Mouse (Mus musculus) forebrain, embryonic 10.5 days (tissue): ENCODE measurements at regions not wholly inside any gene's neighbourhood (a gene's known extent, or its start where the extent isn't known, plus 50 kb on each side); places are given as distances from the start of the nearest gene placed in this dataset.

Experiments
- DNase-seq: peaks from one replicate; pipeline ENCODE4 v3.0.0-alpha.2; 2017; ENCODE audit warnings: low spot score; ENCODE audit errors: extremely low spot score
- H3K27ac ChIP-seq: fragments of 300-500 bp; sonication (generic); 2 replicates; pipeline ENCODE4 v1.5.1; 2016; ENCODE audit warnings: mild to moderate bottlenecking
- H3K27me3 ChIP-seq: fragments of 300-500 bp; sonication (generic); 2 replicates; pipeline ENCODE4 v1.6.1; 2016; ENCODE audit warnings: mild to moderate bottlenecking; ENCODE audit not compliant: poor library complexity, severe bottlenecking
- H3K36me3 ChIP-seq: fragments of 300-500 bp; sonication (generic); replicated peaks from 2 replicates; pipeline ENCODE4 v1.6.1; 2016; ENCODE audit warnings: mild to moderate bottlenecking, moderate library complexity
- H3K4me1 ChIP-seq: fragments of 300-500 bp; sonication (generic); 2 replicates; pipeline ENCODE4 v1.6.1; 2016
- H3K4me3 ChIP-seq: fragments of 300-500 bp; sonication (generic); 2 replicates; pipeline ENCODE4 v1.5.1; 2016; ENCODE audit warnings: mild to moderate bottlenecking, moderate library complexity
- H3K9me3 ChIP-seq: fragments of 300-500 bp; sonication (generic); 2 replicates; pipeline ENCODE4 v1.6.1; 2016; ENCODE audit warnings: mild to moderate bottlenecking, moderate library complexity
- WGBS: fragments of 180-500 bp; shearing (Covaris S2); methylation state at CpG from one replicate; pipeline ENCODE4 v1.1.7; 2016; 5-methylcytosine and 5-hydroxymethylcytosine counted together

DNA sequence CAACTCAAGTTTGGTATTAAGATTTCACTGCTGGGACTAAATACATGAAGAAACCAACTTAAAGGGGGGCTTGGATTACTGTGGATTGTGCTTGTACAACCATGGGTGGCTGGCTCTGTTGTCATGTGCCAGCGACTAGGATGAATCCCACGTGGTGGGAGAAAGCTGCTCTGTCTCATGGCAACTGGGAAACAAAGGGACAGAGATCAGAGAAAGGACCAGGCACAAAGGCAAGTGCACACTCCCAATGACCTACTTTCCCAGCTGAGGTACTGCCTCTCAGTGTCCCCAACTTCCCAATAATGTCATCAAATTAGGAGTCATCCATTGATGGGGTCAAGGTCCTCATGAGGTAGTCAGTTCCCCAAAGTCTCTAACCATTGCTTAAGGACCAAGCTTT, 337.4 kb downstream of the Rps24 start:
- peak overlapping the region; percentile 91 for H3K27ac ChIP-seq
- no peak for DNase-seq
- H3K27me3 ChIP-seq = no peaks in the 10 kb centered on the region
- no peaks in the 10 kb centered on the region for H3K9me3 ChIP-seq
- no peaks in the 10 kb centered on the region for H3K36me3 ChIP-seq
- H3K4me3 ChIP-seq = no peak overlapping the region
- H3K4me1 ChIP-seq = peaks cover 74% of the 10 kb centered on the region
- WGBS = 65% methylated on average over 2 of the region's 2 CpGs

DNA sequence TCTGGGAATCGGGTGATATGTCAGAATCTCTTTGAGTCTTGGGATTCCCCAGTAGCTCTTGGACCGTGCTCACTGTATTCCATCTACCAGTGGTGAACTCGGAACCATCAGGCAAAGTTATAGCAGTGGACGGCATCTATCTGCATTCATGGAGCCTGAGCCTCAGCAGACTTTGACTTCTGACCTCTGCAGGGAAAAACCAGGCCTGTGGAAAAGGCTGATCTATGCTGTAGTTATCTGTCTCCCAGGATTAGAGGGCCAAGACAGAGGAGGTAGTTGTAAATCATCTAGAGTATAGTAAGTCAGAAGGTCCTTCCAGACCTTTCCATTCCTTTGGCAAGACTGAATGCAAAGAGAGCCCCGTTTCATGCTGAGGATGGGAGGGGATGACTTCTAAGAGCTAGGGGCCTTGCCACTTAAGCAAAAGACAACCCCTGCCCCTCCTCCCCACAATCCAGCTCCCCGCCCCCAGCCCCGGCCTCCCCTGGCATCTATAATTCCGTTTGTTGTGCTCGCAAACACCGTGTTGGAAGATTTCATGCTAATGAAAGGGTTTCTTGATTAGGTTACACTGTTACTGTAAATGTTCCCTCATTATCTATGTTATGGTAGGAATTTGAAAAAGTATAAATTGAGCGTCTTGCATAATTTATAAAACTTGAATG, 338.9 kb downstream of the Rps24 start:
- DNase-seq = peak; percentile 41
- Histone ChIP-seq H3K36me3 (no peaks in the 10 kb centered on the region), H3K27me3 (no peaks in the 10 kb centered on the region), H3K27ac (peak overlapping the region; percentile 91), H3K9me3 (no peaks in the 10 kb centered on the region), H3K4me1 (peaks cover 76% of the 10 kb centered on the region), H3K4me3 (peak overlapping the region; percentile 21; the same call in 1 of the 2 replicates)
- 37% methylated on average over 11 of the region's 11 CpGs for WGBS

- no peaks in the 10 kb centered on the region for H3K27me3 ChIP-seq
- H3K4me3 ChIP-seq = peak overlapping the region; percentile 21; the same call in 1 of the 2 replicates
- DNase-seq = peak; percentile 79
- no peaks in the 10 kb centered on the region for H3K36me3 ChIP-seq
- H3K9me3 ChIP-seq = no peaks in the 10 kb centered on the region
- WGBS = 23% methylated on average over 13 of the region's 13 CpGs
- H3K4me1 ChIP-seq = peaks cover 76% of the 10 kb centered on the region
- peak overlapping the region; percentile 91 for H3K27ac ChIP-seq
These were observed 339.8 kb downstream of the Rps24 start for GRCm38 (mm10) chr14:24826471-24827337.

GRCm38 (mm10) chr14:24827381-24828031, 340.6 kb downstream of the Rps24 start:
- WGBS = 18% methylated on average over 8 of the region's 8 CpGs
- no peaks in the 10 kb centered on the region for H3K36me3 ChIP-seq
- H3K4me3 ChIP-seq = peak overlapping the region; percentile 9; the same call in 1 of the 2 replicates
- peaks cover 71% of the 10 kb centered on the region for H3K4me1 ChIP-seq
- H3K9me3 ChIP-seq = no peaks in the 10 kb centered on the region
- H3K27ac ChIP-seq = peak overlapping the region; percentile 91
- peak; percentile 73 for DNase-seq
- no peaks in the 10 kb centered on the region for H3K27me3 ChIP-seq

- no peaks in the 10 kb centered on the region for H3K27me3 ChIP-seq
- H3K36me3 ChIP-seq = no peaks in the 10 kb centered on the region
- H3K4me3 ChIP-seq = no peak overlapping the region
- H3K9me3 ChIP-seq = no peaks in the 10 kb centered on the region
- DNase-seq = no peak
- peaks cover 76% of the 10 kb centered on the region for H3K4me1 ChIP-seq
- H3K27ac ChIP-seq = peak overlapping the region; percentile 91
- 68% methylated on average over 6 of the region's 6 CpGs for WGBS
These were observed 342.1 kb downstream of the Rps24 start for GRCm38 (mm10) chr14:24829001-24829400.

DNA sequence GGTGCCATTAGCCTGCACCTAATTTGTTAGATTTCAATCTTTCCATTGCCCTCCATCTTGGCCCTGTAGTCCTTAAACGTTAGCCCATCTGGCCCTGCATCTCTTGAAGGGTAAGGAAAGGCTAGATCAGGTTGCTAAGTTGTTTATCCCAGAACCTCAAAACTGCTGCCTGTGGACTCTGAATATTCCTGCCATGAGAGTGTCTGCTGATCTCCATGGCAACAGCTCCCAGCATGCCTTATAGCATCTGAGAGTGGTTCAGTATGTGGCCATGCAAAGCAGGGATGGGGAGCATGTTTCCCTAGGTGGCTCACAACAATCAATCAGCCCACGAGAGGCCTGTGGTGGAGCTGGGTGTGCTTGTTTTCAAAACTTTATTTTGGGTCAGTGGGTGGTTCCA, 346.3 kb downstream of the Rps24 start:
- Histone ChIP-seq H3K4me3 (no peak overlapping the region), H3K36me3 (no peaks in the 10 kb centered on the region), H3K9me3 (no peaks in the 10 kb centered on the region), H3K27ac (peak overlapping the region; percentile 80), H3K27me3 (no peaks in the 10 kb centered on the region), H3K4me1 (peaks cover 34% of the 10 kb centered on the region)
- no peak for DNase-seq
- 57% methylated on average over 2 of the region's 2 CpGs for WGBS

DNA sequence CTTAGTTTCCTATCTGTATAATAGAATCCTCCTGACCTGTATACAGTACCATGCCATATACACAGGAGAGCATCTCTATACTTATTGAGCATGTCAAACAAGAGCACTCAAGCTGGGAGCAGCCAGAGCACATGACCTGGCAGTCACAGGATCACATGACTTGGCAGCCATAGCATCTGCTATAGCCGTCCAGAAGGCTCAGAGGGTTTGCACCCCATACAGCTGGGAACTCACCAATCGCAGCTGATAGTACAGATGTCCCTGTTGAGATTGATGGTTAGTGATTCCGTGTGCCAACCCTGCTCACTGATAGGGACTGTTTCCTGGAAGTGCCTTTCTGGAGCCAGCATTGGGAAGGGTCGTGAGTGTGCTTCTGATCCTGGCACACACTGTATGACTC, 351.3 kb downstream of the Rps24 start:
- Histone ChIP-seq H3K4me3 (no peak overlapping the region), H3K36me3 (no peaks in the 10 kb centered on the region), H3K4me1 (peaks cover 46% of the 10 kb centered on the region), H3K27me3 (no peaks in the 10 kb centered on the region), H3K27ac (no peak overlapping the region), H3K9me3 (no peaks in the 10 kb centered on the region)
- WGBS = 88% methylated on average over 4 of the region's 4 CpGs
- no peak for DNase-seq

DNA sequence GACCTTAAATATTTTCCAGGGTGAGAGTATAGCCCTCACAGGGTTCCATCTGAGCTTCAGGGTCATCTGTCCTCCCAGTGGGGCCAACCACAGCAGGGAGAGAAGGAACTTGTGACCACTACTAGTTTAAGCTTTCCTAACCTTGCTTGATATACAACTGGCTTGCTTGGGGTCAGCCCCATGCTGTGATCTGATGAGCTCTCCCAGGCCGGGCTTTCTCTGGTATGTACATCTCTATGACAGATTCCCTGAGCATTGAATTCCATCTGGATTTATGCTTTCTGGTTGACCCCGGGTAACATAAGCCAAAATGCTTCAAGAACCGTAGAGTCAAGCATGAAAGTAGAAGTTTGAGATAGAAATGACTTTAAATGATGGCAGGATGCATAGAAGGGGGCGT, 352.1 kb downstream of the Rps24 start:
- H3K27ac ChIP-seq = no peak overlapping the region
- DNase-seq = no peak
- no peaks in the 10 kb centered on the region for H3K27me3 ChIP-seq
- H3K4me1 ChIP-seq = peaks cover 38% of the 10 kb centered on the region
- no peaks in the 10 kb centered on the region for H3K9me3 ChIP-seq
- 78% methylated on average over 4 of the region's 4 CpGs for WGBS
- no peak overlapping the region for H3K4me3 ChIP-seq
- no peaks in the 10 kb centered on the region for H3K36me3 ChIP-seq

DNA sequence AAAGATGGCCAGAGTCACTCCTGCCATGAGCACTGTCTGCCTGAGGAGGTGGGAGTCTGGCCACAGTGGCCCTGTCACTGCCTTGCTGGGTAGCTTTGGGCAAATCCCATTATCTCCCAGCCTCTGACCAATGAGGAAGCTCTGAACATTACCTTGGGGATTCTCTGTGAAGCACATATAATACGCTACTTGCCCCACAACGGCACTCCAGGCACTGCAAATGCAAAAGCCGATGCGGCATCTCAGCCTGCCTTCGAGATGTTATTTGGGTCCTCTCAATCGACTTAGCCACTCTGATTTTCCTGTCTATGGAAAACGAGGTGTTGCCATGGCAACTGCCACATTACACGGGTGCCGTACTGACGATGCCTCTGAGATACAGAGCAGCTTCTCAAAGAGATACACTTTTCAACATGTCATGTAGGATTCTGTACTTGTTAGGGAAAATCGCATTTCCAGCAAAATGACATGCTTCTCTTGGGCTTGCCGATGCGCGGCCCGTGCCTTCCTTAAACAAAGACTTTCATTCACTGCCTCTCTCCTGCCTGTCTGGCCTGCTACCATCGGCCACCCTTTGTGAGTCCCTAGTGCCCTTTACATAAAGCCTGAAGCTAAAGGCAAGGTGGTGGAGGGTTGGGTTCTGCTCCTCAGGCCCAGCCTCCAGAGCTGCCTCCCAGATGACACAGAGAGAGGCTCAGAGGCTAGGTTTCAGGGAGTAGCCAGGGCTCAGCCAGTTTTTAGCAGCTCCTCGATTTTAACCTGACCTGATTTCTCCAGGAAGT, 355.0 kb downstream of the Rps24 start:
- Histone ChIP-seq H3K27me3 (no peaks in the 10 kb centered on the region), H3K4me3 (peak overlapping the region; percentile 4; the same call in 1 of the 2 replicates), H3K9me3 (no peaks in the 10 kb centered on the region), H3K36me3 (no peaks in the 10 kb centered on the region), H3K27ac (peak overlapping the region; percentile 80), H3K4me1 (peaks cover 38% of the 10 kb centered on the region)
- 36% methylated on average over 17 of the region's 17 CpGs for WGBS
- DNase-seq = peak; percentile 55

DNA sequence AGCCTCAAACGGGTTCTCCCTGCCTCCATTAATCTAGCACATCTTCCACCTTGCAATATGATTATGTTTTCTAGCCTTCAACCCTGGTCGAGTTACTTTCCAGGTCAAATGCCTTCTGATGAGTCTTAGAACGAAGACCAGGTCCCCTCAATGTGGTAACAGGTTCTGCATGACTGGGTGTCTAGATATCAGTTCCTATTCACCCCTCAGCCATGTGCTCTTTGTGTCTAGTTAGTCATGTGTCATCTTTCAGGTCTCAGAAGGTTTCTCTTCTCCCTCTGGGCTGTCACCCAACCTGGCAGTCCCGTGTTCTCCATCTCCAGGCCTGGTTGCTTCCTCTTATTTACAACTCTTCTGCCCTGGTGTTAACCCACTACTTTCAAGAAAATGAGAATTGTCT, 356.7 kb downstream of the Rps24 start:
- Histone ChIP-seq H3K27me3 (no peaks in the 10 kb centered on the region), H3K27ac (no peak overlapping the region), H3K36me3 (no peaks in the 10 kb centered on the region), H3K4me3 (no peak overlapping the region), H3K4me1 (peaks cover 38% of the 10 kb centered on the region), H3K9me3 (no peaks in the 10 kb centered on the region)
- 79% methylated on average over 4 of the region's 4 CpGs for WGBS
- no peak for DNase-seq

DNA sequence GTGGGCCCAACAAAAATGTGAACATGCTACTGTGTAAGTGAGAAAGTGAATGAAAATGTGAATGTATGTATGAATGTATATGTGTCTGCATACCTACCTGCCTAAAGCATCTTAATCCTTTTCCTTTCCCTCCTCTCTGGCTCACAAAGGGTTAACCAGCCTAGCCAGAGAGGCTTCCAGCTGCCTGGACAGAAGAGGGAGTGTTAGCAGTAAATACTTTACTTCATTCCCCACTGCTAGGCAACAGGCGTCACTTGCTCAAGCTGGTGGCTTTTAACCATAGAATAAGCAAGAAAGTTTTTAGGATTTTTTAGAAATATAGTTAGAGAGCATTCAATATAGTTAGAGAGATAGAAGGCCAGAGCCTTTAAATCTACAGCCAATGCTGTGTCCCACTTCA, 363.6 kb downstream of the Rps24 start:
- Histone ChIP-seq H3K4me3 (no peak overlapping the region), H3K9me3 (no peaks in the 10 kb centered on the region), H3K4me1 (peaks cover 9% of the 10 kb centered on the region), H3K36me3 (no peaks in the 10 kb centered on the region), H3K27ac (peak overlapping the region; percentile 54; the same call in 1 of the 2 replicates), H3K27me3 (no peaks in the 10 kb centered on the region)
- no peak for DNase-seq
- WGBS = 8% methylated on average over 1 of the region's 1 CpGs

GRCm38 (mm10) chr14:24854459-24854858, 367.5 kb downstream of the Rps24 start:
- Histone ChIP-seq H3K36me3 (no peaks in the 10 kb centered on the region), H3K4me1 (peaks cover 9% of the 10 kb centered on the region), H3K9me3 (no peaks in the 10 kb centered on the region), H3K4me3 (no peak overlapping the region), H3K27me3 (no peaks in the 10 kb centered on the region), H3K27ac (no peak overlapping the region)
- DNase-seq = no peak
- WGBS = 84% methylated on average over 4 of the region's 4 CpGs
